Mouse (Mus musculus) left cerebral cortex, adult 11 months (tissue): ENCODE measurements around the gene Gm8011.
"Not testable (repeated sequence)": the region's sequence is repeated elsewhere in the genome, so short reads cannot be mapped to it uniquely, and the experiment has no call there.

Source experiments
- DNase-seq: peaks from one replicate; pipeline ENCODE4 v3.0.0; 2022; ENCODE audit warnings: low spot score

Gene Gm8011

GRCm38 (mm10) chr14:42463581-42463980, at the start of gene Gm8011:
Gene Gm8011, plus strand, starts transcription at chr14:42463881.
- not testable (repeated sequence) for DNase-seq

- not testable (repeated sequence) for DNase-seq
Measured at GRCm38 (mm10) chr14:42439573-42439972, 24.1 kb upstream of the Gm8011 start, which contains the start of gene Gm8005. Gene Gm8005, minus strand, starts transcription at chr14:42439673.

GRCm38 (mm10) chr14:42502249-42502648, 38.6 kb downstream of the Gm8011 start, which contains the start of gene Gm8020:
Gene Gm8020, minus strand, starts transcription at chr14:42502349.
- not testable (repeated sequence) for DNase-seq
